Comparison of ENCODE assay signal across 9 mouse cellular contexts in genomic region chr7:3448737-3449454, GRCm38 (mm10). TPM values are rescaled to one million over a fixed set of nuclear protein-coding genes. Genes with fewer than 3 reads are reported as not detected.
DNase-seq lines count a peak whose midpoint lies in the region; ATAC-seq lines count a peak whose summit lies in the region.
"Had no signal": no experiment of that assay in that cellular context is flagged by ENCODE, and none has a peak within 500 bp of the region (broad histone marks: within the 10 kb centered on the region; RNA-seq: fewer than 3 reads in every experiment).

No protein-coding gene starts in this region.

- H3K27ac ChIP-seq in hindbrain, embryonic 14.5 days = no peak overlapping the region
- H3K27ac ChIP-seq: macrophage had no signal

- H3K4me1 ChIP-seq in hindbrain, embryonic 14.5 days (replicated peaks; ENCODE audit: control insufficient read depth, insufficient read depth, low read length) = no peaks in the 10 kb centered on the region

- ATAC-seq in frontal cortex, adult (ENCODE audit: low TSS enrichment) = peak; percentile 69; the same call in 1 of the 2 replicates
- ATAC-seq in hindbrain, embryonic 14.5 days (ENCODE audit: low FRiP score) = peak; percentile 84; the same call in 1 of the 2 replicates
- ATAC-seq in erythroblast, adult 5-6 weeks (replicated peaks; ENCODE audit: low FRiP score, poor library complexity, severe bottlenecking) = no peak

- peak; percentile 62 for DNase-seq in MN1 (ENCODE audit: low spot score)
- peak; percentile 33 for DNase-seq in cerebellum, adult 11-12 months
- DNase-seq in hindbrain, embryonic 14.5 days (ENCODE audit: low spot score) = peak; percentile 86
- DNase-seq in left cerebral cortex, adult 18-20 months (ENCODE audit: low spot score in 2 of 2) = peak; percentile 82 to 83
- DNase-seq in mesoderm, embryonic 11.5 days (ENCODE audit: low read depth, low spot score) = peak; percentile 80
- peak; percentile 27 for DNase-seq in skeletal muscle tissue, adult 2 months (ENCODE audit: low read depth, low spot score)

- no peak overlapping the region for H3K4me2 ChIP-seq in hindbrain, embryonic 14.5 days (replicated peaks)

- H3K27me3 ChIP-seq in hindbrain, embryonic 14.5 days (ENCODE audit: control insufficient read depth, insufficient read depth, low read length) = no peaks in the 10 kb centered on the region

- H3K36me3 ChIP-seq in hindbrain, embryonic 14.5 days (replicated peaks; ENCODE audit: control insufficient read depth, insufficient read depth) = no peaks in the 10 kb centered on the region

- 21% methylated on average over 15 of the region's 15 CpGs for WGBS in hindbrain, embryonic 14.5 days

- H3K4me3 ChIP-seq in hindbrain, embryonic 14.5 days (replicated peaks; ENCODE audit: low read length) = no peak overlapping the region

- no peaks in the 10 kb centered on the region for H3K9me3 ChIP-seq in hindbrain, embryonic 14.5 days (ENCODE audit: control insufficient read depth, low read length)

- no peak overlapping the region for H3K9ac ChIP-seq in hindbrain, embryonic 14.5 days

RNA-seq across cellular contexts. Expression of gene Cacng6, which starts 24.9 kb away (rescaled TPM):
- polyA plus RNA-seq in hindbrain, embryonic 14.5 days (2014; fragmentation: Nextera tagmentation; extraction: Ambion mirVana) = not detected in 2 replicates
- total RNA-seq in left cerebral cortex, adult 18-20 months (2021) = 1 to 10 TPM; 1.0 to 1.9 TPM
- not detected in 2 replicates for total RNA-seq in erythroblast, adult 5-6 weeks (2015; ENCODE audit: low replicate concordance)
- total RNA-seq in erythroblast, adult 5-6 weeks (2017; ENCODE audit: low replicate concordance) = not detected in 2 replicates
- polyA plus RNA-seq: macrophage had no signal

RNA-seq across cellular contexts. Expression of gene Tarm1, which starts 53.5 kb away (rescaled TPM):
- polyA plus RNA-seq in hindbrain, embryonic 14.5 days (2014; fragmentation: Nextera tagmentation; extraction: Ambion mirVana) = not detected in 2 replicates
- total RNA-seq in left cerebral cortex, adult 18-20 months (2021) = not detected
- 0.63 TPM in 1 of 2 replicates, not detected in the other for total RNA-seq in erythroblast, adult 5-6 weeks (2015; ENCODE audit: low replicate concordance)
- 0.34 and 1.8 TPM in 2 replicates for total RNA-seq in erythroblast, adult 5-6 weeks (2017; ENCODE audit: low replicate concordance)

RNA-seq across cellular contexts. Expression of gene Cacng8, which starts 58.4 kb away (rescaled TPM):
- 9.6 and 11.5 TPM in 2 replicates for polyA plus RNA-seq in hindbrain, embryonic 14.5 days (2014; fragmentation: Nextera tagmentation; extraction: Ambion mirVana)
- 100 to 1,000 TPM; 166 TPM for total RNA-seq in left cerebral cortex, adult 18-20 months (2021)
- not detected in 2 replicates for total RNA-seq in erythroblast, adult 5-6 weeks (2015; ENCODE audit: low replicate concordance)
- not detected in 2 replicates for total RNA-seq in erythroblast, adult 5-6 weeks (2017; ENCODE audit: low replicate concordance)
- polyA plus RNA-seq: macrophage had no signal

Comparison
In these comparisons a context has a peak if more than half of its experiments do, and no peak if none do; other contexts are left out.
1. DNase-seq: peak in every context shown above with its lines; median percentile 86 in hindbrain, embryonic 14.5 days; 82 in left cerebral cortex, adult 18-20 months; 80 in mesoderm, embryonic 11.5 days; 62 in MN1; 33 in cerebellum, adult 11-12 months; 27 in skeletal muscle tissue, adult 2 months.
2. RNA of gene Cacng8, which starts 58.4 kb away (total RNA-seq): 166 TPM in left cerebral cortex, adult 18-20 months; not detected in erythroblast, adult 5-6 weeks; every median in the first group is over 100 times any median in the second.